Mouse (Mus musculus): ENCODE measurements around the gene Stim2. TPM values are rescaled to one million over a fixed set of nuclear protein-coding genes. Genes with fewer than 3 reads are reported as not detected.

Gene Stim2
- polyA plus RNA-seq (2015; fragmentation: Nextera tagmentation; extraction: Ambion mirVana), result 9.8 and 13.3 TPM in 2 replicates

GRCm38 (mm10) chr5:53998146-53998742 is at the start of gene Stim2:
TSS of gene Stim2 (plus strand) at chr5:53998499.
- Histone ChIP-seq H3K27me3 (replicated peaks; ENCODE audit: control insufficient read depth, insufficient read depth, low read length) (no peaks in the 10 kb centered on the region), H3K27ac (ENCODE audit: low read length) (peak within 1 kb of the TSS; percentile 92), H3K4me3 (ENCODE audit: low read length) (peak within 1 kb of the TSS; percentile 90), H3K4me2 (ENCODE audit: low read depth, low read length) (peak within 1 kb of the TSS; percentile 84), H3K36me3 (ENCODE audit: control insufficient read depth, insufficient read depth, low read length) (no peaks in the 10 kb centered on the region), H3K9ac (ENCODE audit: low read depth, low read length) (peak within 1 kb of the TSS; percentile 91), H3K4me1 (ENCODE audit: control insufficient read depth, insufficient read depth, low read length) (peaks cover 14% of the 10 kb centered on the region), H3K9me3 (ENCODE audit: control insufficient read depth, low read length) (no peaks in the 10 kb centered on the region)
- 1% methylated on average over 50 of the region's 71 CpGs for WGBS
- peak; percentile 96 for ATAC-seq

- ATAC-seq, result peak; percentile 65
- peak overlapping the region; percentile 20; the same call in 1 of the 2 replicates for H3K27ac ChIP-seq (ENCODE audit: low read length)
Observed at GRCm38 (mm10) chr5:53948606-53949266, 49.6 kb upstream of the Stim2 start.

GRCm38 (mm10) chr5:53950189-53950588 is 48.1 kb upstream of the Stim2 start:
- no peak overlapping the region for H3K9ac ChIP-seq (ENCODE audit: low read depth, low read length)
- no peak for ATAC-seq
- no peaks in the 10 kb centered on the region for H3K27me3 ChIP-seq (replicated peaks; ENCODE audit: control insufficient read depth, insufficient read depth, low read length)
- 45% methylated on average over 7 of the region's 7 CpGs for WGBS
- H3K27ac ChIP-seq (ENCODE audit: low read length), result no peak overlapping the region
- H3K4me3 ChIP-seq (ENCODE audit: low read length), result no peak overlapping the region
- H3K4me2 ChIP-seq (ENCODE audit: low read depth, low read length), result no peak overlapping the region
- H3K9me3 ChIP-seq (ENCODE audit: control insufficient read depth, low read length), result no peaks in the 10 kb centered on the region
- H3K4me1 ChIP-seq (ENCODE audit: control insufficient read depth, insufficient read depth, low read length), result peaks cover 11% of the 10 kb centered on the region
- no peaks in the 10 kb centered on the region for H3K36me3 ChIP-seq (ENCODE audit: control insufficient read depth, insufficient read depth, low read length)

More at GRCm38 (mm10) chr5:53948606-53949266, 49.6 kb upstream of the Stim2 start:
- Histone ChIP-seq H3K27me3 (replicated peaks; ENCODE audit: control insufficient read depth, insufficient read depth, low read length) (no peaks in the 10 kb centered on the region), H3K4me1 (ENCODE audit: control insufficient read depth, insufficient read depth, low read length) (peaks cover 11% of the 10 kb centered on the region), H3K4me3 (ENCODE audit: low read length) (no peak overlapping the region), H3K9ac (ENCODE audit: low read depth, low read length) (no peak overlapping the region), H3K9me3 (ENCODE audit: control insufficient read depth, low read length) (no peaks in the 10 kb centered on the region), H3K4me2 (ENCODE audit: low read depth, low read length) (no peak overlapping the region), H3K36me3 (ENCODE audit: control insufficient read depth, insufficient read depth, low read length) (no peaks in the 10 kb centered on the region)
- 77% methylated on average over 8 of the region's 8 CpGs for WGBS

GRCm38 (mm10) chr5:53953216-53953615 is 45.1 kb upstream of the Stim2 start:
- no peak overlapping the region for H3K27ac ChIP-seq (ENCODE audit: low read length)
- no peak for ATAC-seq
- H3K4me3 ChIP-seq (ENCODE audit: low read length), result no peak overlapping the region
- 0 out of 2 replicates have a peak, but pooled peaks cover 2% of the 10 kb centered on the region for H3K4me1 ChIP-seq (ENCODE audit: control insufficient read depth, insufficient read depth, low read length)
- no peaks in the 10 kb centered on the region for H3K36me3 ChIP-seq (ENCODE audit: control insufficient read depth, insufficient read depth, low read length)
- no peak overlapping the region for H3K9ac ChIP-seq (ENCODE audit: low read depth, low read length)
- H3K27me3 ChIP-seq (replicated peaks; ENCODE audit: control insufficient read depth, insufficient read depth, low read length), result no peaks in the 10 kb centered on the region
- no peak overlapping the region for H3K4me2 ChIP-seq (ENCODE audit: low read depth, low read length)
- no peaks in the 10 kb centered on the region for H3K9me3 ChIP-seq (ENCODE audit: control insufficient read depth, low read length)

GRCm38 (mm10) chr5:53953797-53954196 is 44.5 kb upstream of the Stim2 start:
- no peaks in the 10 kb centered on the region for H3K9me3 ChIP-seq (ENCODE audit: control insufficient read depth, low read length)
- H3K4me3 ChIP-seq (ENCODE audit: low read length), result no peak overlapping the region
- no peak for ATAC-seq
- no peaks in the 10 kb centered on the region for H3K4me1 ChIP-seq (ENCODE audit: control insufficient read depth, insufficient read depth, low read length)
- no peak overlapping the region for H3K27ac ChIP-seq (ENCODE audit: low read length)
- H3K4me2 ChIP-seq (ENCODE audit: low read depth, low read length), result no peak overlapping the region
- no peaks in the 10 kb centered on the region for H3K27me3 ChIP-seq (replicated peaks; ENCODE audit: control insufficient read depth, insufficient read depth, low read length)
- 82% methylated on average over 2 of the region's 2 CpGs for WGBS
- H3K36me3 ChIP-seq (ENCODE audit: control insufficient read depth, insufficient read depth, low read length), result no peaks in the 10 kb centered on the region
- no peak overlapping the region for H3K9ac ChIP-seq (ENCODE audit: low read depth, low read length)

GRCm38 (mm10) chr5:53955966-53956365 is 42.3 kb upstream of the Stim2 start:
- H3K27ac ChIP-seq (ENCODE audit: low read length), result no peak overlapping the region
- no peak overlapping the region for H3K9ac ChIP-seq (ENCODE audit: low read depth, low read length)
- H3K27me3 ChIP-seq (replicated peaks; ENCODE audit: control insufficient read depth, insufficient read depth, low read length), result no peaks in the 10 kb centered on the region
- no peak for ATAC-seq
- H3K4me2 ChIP-seq (ENCODE audit: low read depth, low read length), result no peak overlapping the region
- no peaks in the 10 kb centered on the region for H3K36me3 ChIP-seq (ENCODE audit: control insufficient read depth, insufficient read depth, low read length)
- no peaks in the 10 kb centered on the region for H3K4me1 ChIP-seq (ENCODE audit: control insufficient read depth, insufficient read depth, low read length)
- no peaks in the 10 kb centered on the region for H3K9me3 ChIP-seq (ENCODE audit: control insufficient read depth, low read length)
- no peak overlapping the region for H3K4me3 ChIP-seq (ENCODE audit: low read length)
- 80% methylated on average over 2 of the region's 2 CpGs for WGBS

- H3K27ac ChIP-seq (ENCODE audit: low read length), result no peak overlapping the region
- H3K36me3 ChIP-seq (ENCODE audit: control insufficient read depth, insufficient read depth, low read length), result no peaks in the 10 kb centered on the region
- no peaks in the 10 kb centered on the region for H3K4me1 ChIP-seq (ENCODE audit: control insufficient read depth, insufficient read depth, low read length)
- ATAC-seq, result no peak
- WGBS, result 89% methylated on average over 19 of the region's 19 CpGs
- no peak overlapping the region for H3K4me2 ChIP-seq (ENCODE audit: low read depth, low read length)
- H3K4me3 ChIP-seq (ENCODE audit: low read length), result no peak overlapping the region
- no peaks in the 10 kb centered on the region for H3K9me3 ChIP-seq (ENCODE audit: control insufficient read depth, low read length)
- H3K27me3 ChIP-seq (replicated peaks; ENCODE audit: control insufficient read depth, insufficient read depth, low read length), result no peaks in the 10 kb centered on the region
- no peak overlapping the region for H3K9ac ChIP-seq (ENCODE audit: low read depth, low read length)
Observed at GRCm38 (mm10) chr5:53956396-53957314, 41.6 kb upstream of the Stim2 start.

GRCm38 (mm10) chr5:53957348-53957747 is 41.0 kb upstream of the Stim2 start:
- WGBS, result 39% methylated on average over 6 of the region's 6 CpGs
- H3K4me2 ChIP-seq (ENCODE audit: low read depth, low read length), result no peak overlapping the region
- ATAC-seq, result 0 out of 2 replicates have a peak, but pooled peaks have one; percentile 21

GRCm38 (mm10) chr5:53961229-53961628 is 37.1 kb upstream of the Stim2 start:
- no peaks in the 10 kb centered on the region for H3K27me3 ChIP-seq (replicated peaks; ENCODE audit: control insufficient read depth, insufficient read depth, low read length)
- H3K36me3 ChIP-seq (ENCODE audit: control insufficient read depth, insufficient read depth, low read length), result no peaks in the 10 kb centered on the region
- no peak overlapping the region for H3K9ac ChIP-seq (ENCODE audit: low read depth, low read length)
- H3K4me2 ChIP-seq (ENCODE audit: low read depth, low read length), result no peak overlapping the region
- H3K4me3 ChIP-seq (ENCODE audit: low read length), result no peak overlapping the region
- H3K4me1 ChIP-seq (ENCODE audit: control insufficient read depth, insufficient read depth, low read length), result no peaks in the 10 kb centered on the region
- peak; percentile 48 for ATAC-seq
- H3K9me3 ChIP-seq (ENCODE audit: control insufficient read depth, low read length), result no peaks in the 10 kb centered on the region
- WGBS, result 28% methylated on average over 5 of the region's 5 CpGs
- H3K27ac ChIP-seq (ENCODE audit: low read length), result no peak overlapping the region

More at GRCm38 (mm10) chr5:53957348-53957747, 41.0 kb upstream of the Stim2 start:
- H3K27ac ChIP-seq (ENCODE audit: low read length), result no peak overlapping the region
- H3K27me3 ChIP-seq (replicated peaks; ENCODE audit: control insufficient read depth, insufficient read depth, low read length), result no peaks in the 10 kb centered on the region
- no peak overlapping the region for H3K4me3 ChIP-seq (ENCODE audit: low read length)
- H3K4me1 ChIP-seq (ENCODE audit: control insufficient read depth, insufficient read depth, low read length), result no peaks in the 10 kb centered on the region
- H3K36me3 ChIP-seq (ENCODE audit: control insufficient read depth, insufficient read depth, low read length), result no peaks in the 10 kb centered on the region
- no peaks in the 10 kb centered on the region for H3K9me3 ChIP-seq (ENCODE audit: control insufficient read depth, low read length)
- no peak overlapping the region for H3K9ac ChIP-seq (ENCODE audit: low read depth, low read length)
